Mouse (Mus musculus) frontal cortex, postnatal 10 days (tissue): ENCODE results near the gene Gm45717.

Experiments used
- DNase-seq, 2 experiments: peaks; one replicate each; pipeline ENCODE4 v3.0.0; 2022; ENCODE audit warnings: low spot score in 2 of 2, mixed read lengths in 1 of 2

The Gm45717 gene

DNA sequence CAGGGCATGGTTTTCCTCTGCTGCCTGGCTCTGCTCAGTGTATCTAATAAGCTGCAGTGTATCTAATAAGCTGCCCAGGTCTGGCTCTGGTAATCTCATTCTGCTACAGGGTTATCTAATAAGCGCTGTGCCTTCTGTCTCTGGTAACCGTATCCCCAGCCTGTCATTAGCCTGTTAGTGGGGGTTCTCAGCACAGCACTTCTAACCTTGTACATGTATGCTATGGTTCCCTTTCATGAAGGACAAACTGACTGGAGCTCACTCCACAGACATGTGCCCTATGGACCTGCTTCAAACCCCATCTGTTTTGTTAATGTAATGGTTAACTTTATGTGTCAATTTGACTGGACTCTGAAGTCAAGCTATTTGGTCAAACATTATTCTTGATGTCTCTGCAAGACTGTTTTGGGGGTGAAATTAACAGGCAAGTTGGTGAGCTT, 50.1 kb downstream of the Gm45717 start:
- no peak for DNase-seq

DNA sequence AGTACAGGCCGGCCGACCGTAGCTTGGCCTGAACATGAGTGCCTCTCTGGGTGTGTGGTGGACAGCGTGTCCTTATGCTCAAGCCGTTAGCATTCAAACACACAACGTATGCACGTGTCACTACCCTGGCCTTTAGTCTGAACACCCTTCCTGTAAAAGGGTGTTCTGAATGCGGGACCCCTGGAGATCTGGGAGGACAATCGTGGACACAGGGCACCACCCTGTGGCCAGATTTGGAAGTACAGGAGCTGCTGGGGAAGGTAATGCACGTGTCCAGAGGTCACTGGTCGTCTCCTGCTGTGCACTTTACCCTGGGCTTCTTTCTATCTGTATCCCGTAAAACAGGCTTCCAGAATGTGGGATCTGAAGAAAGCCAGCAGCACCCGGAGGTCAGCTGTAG, 52.5 kb downstream of the Gm45717 start:
- peak in 1 of 2 experiments; percentile 72 for DNase-seq

DNA sequence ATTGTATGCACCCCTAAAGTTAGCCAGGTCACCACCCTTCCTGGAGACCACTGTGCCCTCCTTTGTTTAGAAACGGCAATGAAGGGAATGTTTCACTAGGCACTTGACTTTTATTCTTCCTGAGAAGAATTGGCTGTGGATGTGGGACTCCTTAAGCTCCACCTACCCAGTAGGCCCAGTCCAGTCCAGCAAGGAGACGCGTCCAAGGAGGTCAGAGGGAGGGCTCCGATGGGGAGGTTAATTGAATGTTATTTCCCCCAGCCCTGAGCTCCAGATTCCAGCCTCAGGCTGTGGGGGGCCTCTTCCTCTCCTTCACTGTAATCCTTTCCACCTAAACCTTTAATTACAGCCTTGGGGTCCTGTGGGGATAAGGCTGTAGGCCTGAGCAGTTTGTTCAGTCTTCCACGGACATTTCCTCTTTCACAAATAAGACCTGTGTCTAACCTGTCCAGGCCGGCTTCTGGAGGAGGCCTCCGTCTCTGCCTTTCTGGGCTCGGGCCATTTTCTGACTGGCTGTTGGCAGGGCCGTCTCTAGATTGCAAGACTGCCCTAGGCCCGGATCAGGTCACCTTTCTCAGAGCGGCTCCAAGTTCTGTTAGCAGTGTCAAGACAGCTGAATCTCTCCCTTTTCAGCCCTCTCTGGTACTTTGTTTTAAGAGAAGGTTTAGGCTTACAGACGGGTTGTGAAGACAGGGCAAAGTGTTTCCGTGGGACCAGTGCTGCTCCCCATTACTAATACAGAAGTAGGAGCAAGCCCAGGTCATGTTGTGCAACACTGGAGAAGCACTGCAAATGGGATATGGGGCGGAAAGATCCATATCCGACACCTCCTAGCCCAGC, 53.5 kb downstream of the Gm45717 start:
- no peak for DNase-seq

DNA sequence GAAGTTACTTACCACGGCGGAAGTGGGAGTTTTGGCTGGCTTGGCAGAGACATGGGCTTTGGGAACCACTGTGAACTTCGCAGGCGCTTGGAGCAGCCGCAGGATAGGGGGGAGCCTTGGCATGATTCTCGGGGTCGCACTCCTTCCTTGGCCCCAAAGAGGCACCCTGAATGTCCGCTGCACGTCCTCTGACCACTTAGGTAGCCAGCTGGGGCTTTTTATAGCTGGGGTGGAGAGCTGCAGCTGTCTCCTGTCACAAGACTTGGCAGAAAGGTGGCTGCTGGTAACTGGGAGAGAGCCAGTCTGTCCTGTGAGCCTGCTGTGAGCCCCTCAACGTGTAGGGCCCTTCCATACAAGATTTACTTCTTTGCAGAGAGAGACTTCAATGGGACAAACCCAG, 55.5 kb downstream of the Gm45717 start, which contains the start of gene Cox8b:
Gene Cox8b (minus strand): TSS at position 227 of the 400 bp plus-strand sequence.
- no peak for DNase-seq
